Mouse (Mus musculus): ENCODE measurements around the gene Iqcn.

The Iqcn gene

GRCm38 (mm10) chr8:70755661-70756475 lies 52.6 kb downstream of the Iqcn start:
- DNase-seq: peak; percentile 4 to 7

GRCm38 (mm10) chr8:70756476-70757040 lies 53.3 kb downstream of the Iqcn start:
- peak; percentile 1 to 3 for DNase-seq

GRCm38 (mm10) chr8:70757523-70758307 lies 54.5 kb downstream of the Iqcn start:
- DNase-seq: peak; percentile 59 to 69

GRCm38 (mm10) chr8:70758308-70758615 lies 55.0 kb downstream of the Iqcn start:
- DNase-seq: peak in 1 of 2 experiments; percentile 4

GRCm38 (mm10) chr8:70758616-70759561 lies 55.6 kb downstream of the Iqcn start:
- DNase-seq: peak; percentile 53 to 58

- no peak for DNase-seq
Measured at GRCm38 (mm10) chr8:70760350-70760749, 57.1 kb downstream of the Iqcn start.

GRCm38 (mm10) chr8:70760775-70761406 lies 57.6 kb downstream of the Iqcn start, which contains the start of gene Mpv17l2:
Gene Mpv17l2, minus strand, starts transcription at chr8:70760946.
- peak; percentile 93 to 95 for DNase-seq

- DNase-seq: no peak
Measured at GRCm38 (mm10) chr8:70762118-70762517, 58.9 kb downstream of the Iqcn start.

GRCm38 (mm10) chr8:70763354-70763753 lies 60.1 kb downstream of the Iqcn start:
- peak; percentile 79 for DNase-seq

GRCm38 (mm10) chr8:70764026-70764425 lies 60.8 kb downstream of the Iqcn start:
- DNase-seq: no peak

GRCm38 (mm10) chr8:70764676-70765075 lies 61.4 kb downstream of the Iqcn start:
- no peak for DNase-seq

- DNase-seq: no peak
Measured at GRCm38 (mm10) chr8:70765329-70765728, 62.1 kb downstream of the Iqcn start.

GRCm38 (mm10) chr8:70765838-70766570 lies 62.7 kb downstream of the Iqcn start:
- peak; percentile 64 to 77 for DNase-seq

- DNase-seq: peak; percentile 85 to 91
Measured at GRCm38 (mm10) chr8:70766571-70767440, 63.5 kb downstream of the Iqcn start.
